Mouse (Mus musculus): ENCODE results near the gene Gipc3. TPM values are rescaled to one million over a fixed set of nuclear protein-coding genes. Genes with fewer than 3 reads are reported as not detected.

Gipc3 gene
- polyA plus RNA-seq, 1 experiment from 2014 or later, result not detected

Other genes starting within 250 kb of the Gipc3 start
- 0.77 TPM for gene Creb3l3, start 244.4 kb downstream of the Gipc3 start, polyA plus RNA-seq (2014; fragmentation: Illumina TruSeq; extraction: RNeasy Lipid Tissue Mini Kit (QIAGEN cat#74804))
- gene Map2k2, start 237.4 kb downstream of the Gipc3 start, polyA plus RNA-seq (2014; fragmentation: Illumina TruSeq; extraction: RNeasy Lipid Tissue Mini Kit (QIAGEN cat#74804)), result 1.1 TPM
- 17.8 TPM for gene Zbtb7a, start 208.0 kb downstream of the Gipc3 start, polyA plus RNA-seq (2014; fragmentation: Illumina TruSeq; extraction: RNeasy Lipid Tissue Mini Kit (QIAGEN cat#74804))
- gene Pias4, start 175.3 kb downstream of the Gipc3 start, polyA plus RNA-seq (2014; fragmentation: Illumina TruSeq; extraction: RNeasy Lipid Tissue Mini Kit (QIAGEN cat#74804)), result 0.46 TPM
- gene Eef2, start 166.6 kb downstream of the Gipc3 start, polyA plus RNA-seq (2014; fragmentation: Illumina TruSeq; extraction: RNeasy Lipid Tissue Mini Kit (QIAGEN cat#74804)), result 6.8 TPM
- gene Dapk3, start 160.3 kb downstream of the Gipc3 start, polyA plus RNA-seq (2014; fragmentation: Illumina TruSeq; extraction: RNeasy Lipid Tissue Mini Kit (QIAGEN cat#74804)), result not detected
- not detected for gene 4930442H23Rik, start 159.4 kb downstream of the Gipc3 start, polyA plus RNA-seq (2014; fragmentation: Illumina TruSeq; extraction: RNeasy Lipid Tissue Mini Kit (QIAGEN cat#74804))
- gene Nmrk2, start 141.2 kb downstream of the Gipc3 start, polyA plus RNA-seq (2014; fragmentation: Illumina TruSeq; extraction: RNeasy Lipid Tissue Mini Kit (QIAGEN cat#74804)), result not detected
- gene Atcay, start 112.4 kb downstream of the Gipc3 start, polyA plus RNA-seq (2014; fragmentation: Illumina TruSeq; extraction: RNeasy Lipid Tissue Mini Kit (QIAGEN cat#74804)), result not detected
- 0.66 TPM for gene Zfr2, start 110.1 kb downstream of the Gipc3 start, polyA plus RNA-seq (2014; fragmentation: Illumina TruSeq; extraction: RNeasy Lipid Tissue Mini Kit (QIAGEN cat#74804))
- not detected for gene Matk, start 90.3 kb downstream of the Gipc3 start, polyA plus RNA-seq (2014; fragmentation: Illumina TruSeq; extraction: RNeasy Lipid Tissue Mini Kit (QIAGEN cat#74804))
- gene Mrpl54, start 76.3 kb downstream of the Gipc3 start, polyA plus RNA-seq (2014; fragmentation: Illumina TruSeq; extraction: RNeasy Lipid Tissue Mini Kit (QIAGEN cat#74804)), result not detected
- gene Apba3, start 76.3 kb downstream of the Gipc3 start, polyA plus RNA-seq (2014; fragmentation: Illumina TruSeq; extraction: RNeasy Lipid Tissue Mini Kit (QIAGEN cat#74804)), result not detected
- not detected for gene Tjp3, start 51.7 kb downstream of the Gipc3 start, polyA plus RNA-seq (2014; fragmentation: Illumina TruSeq; extraction: RNeasy Lipid Tissue Mini Kit (QIAGEN cat#74804))
- gene Pip5k1c, start 50.3 kb downstream of the Gipc3 start, polyA plus RNA-seq (2014; fragmentation: Illumina TruSeq; extraction: RNeasy Lipid Tissue Mini Kit (QIAGEN cat#74804)), result 2.6 TPM
- 0.17 TPM for gene Cactin, start 22.2 kb downstream of the Gipc3 start, polyA plus RNA-seq (2014; fragmentation: Illumina TruSeq; extraction: RNeasy Lipid Tissue Mini Kit (QIAGEN cat#74804))
- gene Tbxa2r, start 14.5 kb downstream of the Gipc3 start, polyA plus RNA-seq (2014; fragmentation: Illumina TruSeq; extraction: RNeasy Lipid Tissue Mini Kit (QIAGEN cat#74804)), result not detected
- 4.2 TPM for gene Hmg20b, start 7.2 kb upstream of the Gipc3 start, polyA plus RNA-seq (2014; fragmentation: Illumina TruSeq; extraction: RNeasy Lipid Tissue Mini Kit (QIAGEN cat#74804))
- not detected for gene Mfsd12, start 14.2 kb upstream of the Gipc3 start, polyA plus RNA-seq (2014; fragmentation: Illumina TruSeq; extraction: RNeasy Lipid Tissue Mini Kit (QIAGEN cat#74804))
- not detected for gene 4930404N11Rik, start 22.6 kb upstream of the Gipc3 start, polyA plus RNA-seq (2014; fragmentation: Illumina TruSeq; extraction: RNeasy Lipid Tissue Mini Kit (QIAGEN cat#74804))
- 0.26 TPM for gene Fzr1, start 35.2 kb upstream of the Gipc3 start, polyA plus RNA-seq (2014; fragmentation: Illumina TruSeq; extraction: RNeasy Lipid Tissue Mini Kit (QIAGEN cat#74804))
- gene Dohh, start 41.2 kb upstream of the Gipc3 start, polyA plus RNA-seq (2014; fragmentation: Illumina TruSeq; extraction: RNeasy Lipid Tissue Mini Kit (QIAGEN cat#74804)), result not detected
- gene Gm48551, start 41.2 kb upstream of the Gipc3 start, polyA plus RNA-seq (2014; fragmentation: Illumina TruSeq; extraction: RNeasy Lipid Tissue Mini Kit (QIAGEN cat#74804)), result not detected
- gene Gm48552, start 45.7 kb upstream of the Gipc3 start, polyA plus RNA-seq (2014; fragmentation: Illumina TruSeq; extraction: RNeasy Lipid Tissue Mini Kit (QIAGEN cat#74804)), result 0.88 TPM
- gene Smim24, start 49.8 kb upstream of the Gipc3 start, polyA plus RNA-seq (2014; fragmentation: Illumina TruSeq; extraction: RNeasy Lipid Tissue Mini Kit (QIAGEN cat#74804)), result not detected
- 14.2 TPM for gene Nfic, start 112.4 kb upstream of the Gipc3 start, polyA plus RNA-seq (2014; fragmentation: Illumina TruSeq; extraction: RNeasy Lipid Tissue Mini Kit (QIAGEN cat#74804))
- not detected for gene Celf5, start 139.4 kb upstream of the Gipc3 start, polyA plus RNA-seq (2014; fragmentation: Illumina TruSeq; extraction: RNeasy Lipid Tissue Mini Kit (QIAGEN cat#74804))
- not detected for gene Ncln, start 153.1 kb upstream of the Gipc3 start, polyA plus RNA-seq (2014; fragmentation: Illumina TruSeq; extraction: RNeasy Lipid Tissue Mini Kit (QIAGEN cat#74804))
- gene S1pr4, start 156.9 kb upstream of the Gipc3 start, polyA plus RNA-seq (2014; fragmentation: Illumina TruSeq; extraction: RNeasy Lipid Tissue Mini Kit (QIAGEN cat#74804)), result not detected
- not detected for gene Gna15, start 181.0 kb upstream of the Gipc3 start, polyA plus RNA-seq (2014; fragmentation: Illumina TruSeq; extraction: RNeasy Lipid Tissue Mini Kit (QIAGEN cat#74804))
- gene Gna11, start 201.9 kb upstream of the Gipc3 start, polyA plus RNA-seq (2014; fragmentation: Illumina TruSeq; extraction: RNeasy Lipid Tissue Mini Kit (QIAGEN cat#74804)), result 1.7 TPM
- 10.1 TPM for gene Aes, start 216.2 kb upstream of the Gipc3 start, polyA plus RNA-seq (2014; fragmentation: Illumina TruSeq; extraction: RNeasy Lipid Tissue Mini Kit (QIAGEN cat#74804))
- 3.3 TPM for gene Tle2, start 231.3 kb upstream of the Gipc3 start, polyA plus RNA-seq (2014; fragmentation: Illumina TruSeq; extraction: RNeasy Lipid Tissue Mini Kit (QIAGEN cat#74804))